Mouse (Mus musculus): Measurements from ENCODE around the gene Cdh16.

- TF ChIP-seq POLR2A (IDR thresholded peaks at IDR 0.05; ENCODE audit: low read depth, low read length) (no peak), CTCF (IDR thresholded peaks at IDR 0.05; ENCODE audit: borderline replicate concordance, insufficient read depth, low read length) (no peak)
Measured at GRCm38 (mm10) chr8:104640831-104641370, 16.7 kb upstream of the Cdh16 start.
